Mouse (Mus musculus) adrenal gland, adult (tissue): ENCODE data around the gene Anapc4.
A peak's percentile ranks its signal among the peaks of the same experiment; 100 is the strongest.

Source experiments
- DNase-seq, 2 experiments: peaks; one replicate each; pipeline ENCODE4 v3.0.0; 2022 to 2023; ENCODE audit warnings: low spot score in 1 of 2; ENCODE audit not compliant: inconsistent age in 2 of 2

Anapc4 gene

GRCm38 (mm10) chr5:52866361-52867155, 32.7 kb downstream of the Anapc4 start:
- DNase-seq, result peak; percentile 65 to 83

GRCm38 (mm10) chr5:52868918-52869703, 35.3 kb downstream of the Anapc4 start:
- DNase-seq, result no peak

- DNase-seq, result no peak
Measured at GRCm38 (mm10) chr5:52871461-52871860, 37.6 kb downstream of the Anapc4 start.

- no peak for DNase-seq
Measured at GRCm38 (mm10) chr5:52871986-52872385, 38.2 kb downstream of the Anapc4 start.

GRCm38 (mm10) chr5:52878847-52879246, 45.0 kb downstream of the Anapc4 start:
- DNase-seq, result peak; percentile 38 to 79

GRCm38 (mm10) chr5:52879926-52880325, 46.1 kb downstream of the Anapc4 start:
- no peak for DNase-seq

GRCm38 (mm10) chr5:52882446-52882845, 48.6 kb downstream of the Anapc4 start:
- DNase-seq, result no peak

- peak; percentile 62 to 90 for DNase-seq
Measured at GRCm38 (mm10) chr5:52887085-52887484, 53.3 kb downstream of the Anapc4 start.

- no peak for DNase-seq
Measured at GRCm38 (mm10) chr5:52889919-52890318, 56.1 kb downstream of the Anapc4 start.

GRCm38 (mm10) chr5:52891949-52892835, 58.4 kb downstream of the Anapc4 start:
- DNase-seq, result no peak

GRCm38 (mm10) chr5:52893938-52894337, 60.1 kb downstream of the Anapc4 start:
- DNase-seq, result no peak

GRCm38 (mm10) chr5:52904246-52904645, 70.4 kb downstream of the Anapc4 start:
- DNase-seq, result no peak

GRCm38 (mm10) chr5:52904671-52905070, 70.9 kb downstream of the Anapc4 start:
- no peak for DNase-seq

GRCm38 (mm10) chr5:52908246-52908645, 74.4 kb downstream of the Anapc4 start:
- DNase-seq, result peak; percentile 21 to 62

- DNase-seq, result peak; percentile 36 to 61
Measured at GRCm38 (mm10) chr5:52910159-52910591, 76.4 kb downstream of the Anapc4 start.

GRCm38 (mm10) chr5:52911286-52911870, 77.6 kb downstream of the Anapc4 start:
- no peak for DNase-seq

- peak in 1 of 2 experiments; percentile 35 for DNase-seq
Measured at GRCm38 (mm10) chr5:52913711-52914110, 79.9 kb downstream of the Anapc4 start.

GRCm38 (mm10) chr5:52916186-52916585, 82.4 kb downstream of the Anapc4 start:
- no peak for DNase-seq
